In genomic region chr4:118042671-118043320, GRCm38 (mm10) we compare ENCODE assay signal across 20 mouse cellular contexts.
DNase-seq lines count a peak whose midpoint lies in the region; ATAC-seq and TF ChIP-seq lines count a peak whose summit lies in the region.
"Had no signal": no experiment of that assay in that cellular context is flagged by ENCODE, and none has a peak within 500 bp of the region (broad histone marks: within the 10 kb centered on the region; RNA-seq: fewer than 3 reads in every experiment).

No protein-coding gene starts in this region.

- H3K36me3 ChIP-seq in liver, adult 2 months (ENCODE audit: control insufficient read depth, insufficient read depth, low read length) = no peaks in the 10 kb centered on the region
- no peaks in the 10 kb centered on the region for H3K36me3 ChIP-seq in liver, embryonic 11.5 days (ENCODE audit: control insufficient read depth, insufficient read depth, low read length)
- H3K36me3 ChIP-seq: limb, embryonic 15.5 days; midbrain, embryonic 10.5 days; neural tube, embryonic 13.5 days had no signal

- no peak overlapping the region for H3K4me3 ChIP-seq in liver, adult 2 months (ENCODE audit: insufficient read depth, low read depth, low read length)
- H3K4me3 ChIP-seq in liver, embryonic 11.5 days (ENCODE audit: low read depth, low read length) = no peak overlapping the region
- H3K4me3 ChIP-seq: heart, adult 2 months; limb, embryonic 15.5 days; midbrain, embryonic 10.5 days; neural tube, embryonic 13.5 days had no signal

- peaks cover 14% of the 10 kb centered on the region; the same call in 1 of the 2 replicates for H3K79me2 ChIP-seq in liver, adult 2 months (ENCODE audit: control insufficient read depth, insufficient read depth, low read length)

- no peak overlapping the region for H3K9ac ChIP-seq in liver, adult 2 months (ENCODE audit: low read depth, low read length)
- no peak overlapping the region for H3K9ac ChIP-seq in liver, embryonic 11.5 days (ENCODE audit: low read depth, low read length)
- H3K9ac ChIP-seq: forebrain, postnatal 0 days; limb, embryonic 15.5 days; neural tube, embryonic 13.5 days had no signal

- peaks cover 21% of the 10 kb centered on the region for H3K4me1 ChIP-seq in liver, adult 2 months (ENCODE audit: control insufficient read depth, insufficient read depth, low read length)
- H3K4me1 ChIP-seq in liver, embryonic 11.5 days (replicated peaks; ENCODE audit: control insufficient read depth, insufficient read depth, low read length) = peaks cover 7% of the 10 kb centered on the region

- peak overlapping the region; percentile 47 for H3K27ac ChIP-seq in liver, adult 2 months (replicated peaks; ENCODE audit: insufficient read depth, low read depth, low read length)
- H3K27ac ChIP-seq in liver, embryonic 11.5 days (ENCODE audit: low read depth, low read length) = no peak overlapping the region
- H3K27ac ChIP-seq: heart, adult 2 months; midbrain, embryonic 10.5 days; neural tube, embryonic 13.5 days had no signal

- no peaks in the 10 kb centered on the region for H3K27me3 ChIP-seq in liver, adult 2 months (ENCODE audit: control insufficient read depth, insufficient read depth, low read length)
- no peaks in the 10 kb centered on the region for H3K27me3 ChIP-seq in liver, embryonic 11.5 days (replicated peaks; ENCODE audit: control insufficient read depth, insufficient read depth, low read length)
- H3K27me3 ChIP-seq: limb, embryonic 15.5 days; neural tube, embryonic 13.5 days had no signal

- no peak for TF ChIP-seq CTCF in liver, adult 2 months (IDR thresholded peaks at IDR 0.05; ENCODE audit: low read depth, low read length)

- no peak for TF ChIP-seq POLR2A in liver, adult 2 months (IDR thresholded peaks at IDR 0.05; ENCODE audit: extremely low read depth, insufficient read depth, low read length)

- WGBS in liver, adult 2 months = 56% methylated on average over 7 of the region's 7 CpGs
- 74% methylated on average over 7 of the region's 7 CpGs for WGBS in liver, embryonic 11.5 days

- H3K4me2 ChIP-seq in liver, embryonic 11.5 days = no peak overlapping the region
- H3K4me2 ChIP-seq: limb, embryonic 15.5 days; neural tube, embryonic 13.5 days had no signal

- peak; percentile 78 for DNase-seq in liver, adult 2 months (ENCODE audit: extremely low read depth, low read depth, low spot score)
- DNase-seq in liver, embryonic 11.5 days (ENCODE audit: low spot score) = no peak
- DNase-seq in kidney, adult 18-20 months = peak; percentile 64
- peak; percentile 57 for DNase-seq in kidney, postnatal 10 days
- no peak for DNase-seq in ovary, postnatal 10 days (ENCODE audit: low spot score)
- DNase-seq in layer of hippocampus, postnatal 36 days = no peak
- DNase-seq in Muller cell, postnatal 12 days (ENCODE audit: inconsistent ontology term) = no peak
- DNase-seq: cerebellum, adult 8-10 months; forebrain, postnatal 0 days; gastrocnemius, postnatal 10 days; heart, adult 2 months; lung, adult 18-20 months; lung, postnatal 36 days; right cerebral cortex, postnatal 25 days; thymus, postnatal 25 days had no signal

- H3K9me3 ChIP-seq in liver, embryonic 11.5 days (ENCODE audit: control insufficient read depth, low read length) = no peaks in the 10 kb centered on the region
- H3K9me3 ChIP-seq: limb, embryonic 15.5 days; midbrain, embryonic 10.5 days; neural tube, embryonic 13.5 days had no signal

- no peak for ATAC-seq in liver, embryonic 11.5 days (replicated peaks; ENCODE audit: low FRiP score)
- ATAC-seq: activated CD4-positive, CD25-positive, alpha-beta regulatory T cell, adult 4 months; forebrain, postnatal 0 days; hindbrain, embryonic 16.5 days had no signal

Comparison
In these comparisons a context has a peak if more than half of its experiments do, and no peak if none do; other contexts are left out.
1. DNase-seq: peak in liver, adult 2 months (single experiment), kidney, adult 18-20 months (single experiment) and kidney, postnatal 10 days (single experiment); none in liver, embryonic 11.5 days (single experiment), ovary, postnatal 10 days (single experiment), layer of hippocampus, postnatal 36 days (0 of 2) and Muller cell, postnatal 12 days (single experiment).